Mouse (Mus musculus) right cerebral cortex, postnatal 10 days (tissue): ENCODE data around the gene Copa.
A peak's percentile ranks its signal among the peaks of the same experiment; 100 is the strongest.

Experiments
- DNase-seq, 2 experiments: peaks; one replicate each; pipeline ENCODE4 v3.0.0; 2021; ENCODE audit warnings: low spot score in 2 of 2

Gene Copa

GRCm38 (mm10) chr1:172140825-172141224, 58.5 kb downstream of the Copa start:
- no peak for DNase-seq

DNA sequence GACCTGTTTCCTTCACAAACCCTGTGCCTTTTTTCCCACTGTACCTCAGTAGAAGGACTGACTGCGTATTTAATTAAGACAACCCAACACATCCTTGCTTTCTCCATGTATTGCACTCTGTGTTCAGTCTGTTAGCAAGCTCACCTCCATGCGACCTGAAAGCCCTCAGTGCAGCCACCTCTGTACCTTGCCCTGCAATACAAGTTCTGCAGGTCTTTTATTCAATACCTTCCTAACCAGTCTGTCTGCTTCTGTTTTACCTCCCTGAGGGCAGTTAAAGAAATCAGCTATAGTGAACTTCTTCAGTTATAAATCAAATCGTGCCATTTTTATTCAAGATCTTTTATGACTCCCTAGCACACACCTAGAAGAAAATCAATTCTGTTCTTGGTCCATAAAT, 59.2 kb downstream of the Copa start:
- no peak for DNase-seq

DNA sequence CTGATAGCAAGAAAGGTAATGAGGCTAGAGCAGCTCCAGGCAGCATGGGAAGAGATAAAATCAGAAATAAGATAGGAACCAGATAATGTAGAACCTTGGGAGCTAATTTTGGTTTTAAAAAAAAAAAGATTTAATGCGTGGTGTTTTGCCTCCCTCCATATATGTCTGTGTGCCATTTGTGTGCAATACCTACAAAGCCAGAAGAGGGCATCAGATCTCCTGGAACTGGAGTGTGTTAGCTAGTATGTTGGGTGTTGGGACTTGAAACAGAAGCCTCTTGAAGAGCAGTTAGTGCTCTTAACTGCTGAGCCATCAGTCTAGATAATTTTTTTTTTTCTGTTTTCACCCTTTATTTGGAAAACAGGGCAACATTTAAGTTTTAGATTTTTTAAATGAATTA, 61.2 kb downstream of the Copa start:
- DNase-seq: peak; percentile 63 to 70

- peak; percentile 96 to 97 for DNase-seq
Observed at GRCm38 (mm10) chr1:172147835-172148278, 65.5 kb downstream of the Copa start, which contains the start of gene Dcaf8. Gene Dcaf8, plus strand, starts transcription at chr1:172148084.

- DNase-seq: peak in 1 of 2 experiments; percentile 49
Observed at GRCm38 (mm10) chr1:172148279-172148954, 66.1 kb downstream of the Copa start.

GRCm38 (mm10) chr1:172148955-172149815, 66.9 kb downstream of the Copa start:
- no peak for DNase-seq

DNA sequence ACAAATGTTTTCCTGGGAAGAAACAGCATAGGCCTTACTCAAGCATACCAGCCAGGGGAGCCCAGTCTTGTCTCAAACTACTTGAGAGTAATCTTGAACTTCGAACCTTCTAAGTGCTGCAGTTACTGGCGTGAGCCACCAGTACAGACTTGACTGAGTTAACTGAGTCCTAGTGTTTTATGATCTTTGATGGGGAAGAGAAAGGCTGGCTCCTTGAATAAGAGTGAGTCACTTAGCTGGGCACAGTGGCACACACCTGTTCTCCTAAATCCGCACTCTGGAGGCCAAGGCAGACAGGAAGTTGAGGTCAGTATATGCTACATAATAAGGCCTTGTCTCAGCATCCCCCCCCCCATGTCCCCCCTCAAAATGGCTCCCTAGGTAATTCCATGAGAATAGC, 72.2 kb downstream of the Copa start:
- DNase-seq: no peak

- DNase-seq: no peak
Observed at GRCm38 (mm10) chr1:172155518-172155917, 73.2 kb downstream of the Copa start.

DNA sequence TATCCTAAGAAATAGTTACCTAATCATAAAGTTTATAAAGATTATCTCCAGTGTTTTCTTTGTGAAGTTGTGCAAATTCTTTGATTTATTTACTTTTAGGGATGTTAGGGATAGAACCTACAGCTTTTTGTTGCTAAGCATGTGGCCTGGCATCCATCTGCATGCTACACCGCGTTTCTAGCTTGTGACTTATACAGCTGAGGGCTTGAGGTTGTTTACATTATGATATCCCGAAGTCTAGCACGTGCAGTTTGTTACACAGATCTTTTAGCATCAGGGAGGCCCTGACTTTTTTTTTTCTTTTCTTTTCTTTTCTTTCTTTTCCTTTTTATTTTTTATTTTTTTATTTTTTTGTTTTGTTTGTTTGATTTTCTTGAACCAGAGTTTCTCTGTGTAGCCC, 77.6 kb downstream of the Copa start:
- DNase-seq: no peak

GRCm38 (mm10) chr1:172160508-172160907, 78.2 kb downstream of the Copa start:
- DNase-seq: no peak

- DNase-seq: peak; percentile 33 to 38
Observed at GRCm38 (mm10) chr1:172162009-172162408, 79.7 kb downstream of the Copa start.

GRCm38 (mm10) chr1:172162959-172163358, 80.6 kb downstream of the Copa start:
- no peak for DNase-seq

DNA sequence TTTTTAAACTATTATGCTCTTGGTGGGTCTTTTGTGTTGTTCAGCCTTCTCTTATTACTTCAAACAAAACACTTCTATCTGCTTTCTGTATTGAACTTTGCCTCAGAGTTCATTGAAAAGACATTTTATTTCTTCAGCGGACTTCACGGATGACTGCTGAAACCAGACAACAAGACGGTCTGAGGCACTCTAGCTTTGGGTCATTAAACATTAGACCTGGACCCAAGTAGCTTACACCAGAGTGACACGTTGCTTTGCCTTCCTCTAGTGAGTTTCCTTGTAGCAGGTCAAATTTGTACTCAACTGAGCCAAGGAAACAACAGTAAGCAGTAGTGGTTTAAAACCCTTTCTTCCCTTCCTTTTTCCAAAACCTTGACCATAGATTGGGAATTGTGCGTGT, 85.6 kb downstream of the Copa start:
- DNase-seq: no peak

DNA sequence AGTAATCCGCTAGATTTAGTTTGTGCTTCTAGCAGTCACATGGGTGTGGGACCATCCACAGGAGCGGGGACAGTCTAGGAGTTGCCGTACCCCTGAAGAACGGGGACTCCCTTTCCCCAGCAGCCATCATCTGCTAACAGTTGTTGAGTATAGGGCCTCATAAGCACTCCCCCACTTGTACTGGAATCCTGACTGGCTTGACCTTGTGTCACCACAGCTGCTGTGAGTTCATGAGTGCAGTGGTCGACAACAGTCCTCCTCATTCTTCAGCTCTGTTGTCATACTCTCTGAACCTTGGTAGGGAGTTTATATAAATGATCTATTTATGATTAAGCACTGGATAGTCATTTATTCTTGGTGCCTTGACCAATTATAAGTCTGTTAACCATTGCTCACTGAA, 87.5 kb downstream of the Copa start:
- no peak for DNase-seq
